ENCODE assay signal across 8 mouse cellular contexts in the genomic region with DNA sequence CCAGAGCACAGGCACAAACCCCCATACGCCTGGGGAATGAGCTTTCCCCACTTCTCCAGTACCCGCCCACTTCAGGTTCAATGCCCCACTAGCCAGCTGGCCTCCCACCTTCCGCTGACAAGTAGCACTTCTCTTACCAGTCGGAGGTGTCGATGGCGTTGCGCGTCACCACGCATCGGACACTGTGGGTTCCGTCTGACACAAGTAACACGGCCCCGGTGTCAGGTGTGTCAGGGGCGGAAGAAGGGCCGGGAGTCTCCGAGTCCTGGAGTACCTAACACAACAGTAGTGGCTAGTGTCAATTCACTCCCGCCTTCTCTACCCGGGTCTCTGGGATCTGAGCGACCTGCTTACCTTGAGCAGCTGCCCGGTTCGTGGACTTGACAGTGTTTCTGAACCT. TPM values are rescaled to one million over a fixed set of nuclear protein-coding genes. Genes with fewer than 3 reads are reported as not detected.
DNase-seq lines count a peak whose midpoint lies in the region; ATAC-seq lines count a peak whose summit lies in the region.
"Had no signal": no experiment of that assay in that cellular context is flagged by ENCODE, and none has a peak within 500 bp of the region (broad histone marks: within the 10 kb centered on the region; RNA-seq: fewer than 3 reads in every experiment).

No protein-coding gene starts in this region.

- no peaks in the 10 kb centered on the region for H3K9me3 ChIP-seq in neural tube, embryonic 11.5 days (ENCODE audit: control insufficient read depth, low read length)

- H3K4me3 ChIP-seq in neural tube, embryonic 11.5 days (ENCODE audit: low read depth, low read length), result peak overlapping the region; percentile 56
- H3K4me3 ChIP-seq in macrophage (ENCODE audit: inconsistent target), result peak overlapping the region; percentile 94

- DNase-seq in neural tube, embryonic 11.5 days (ENCODE audit: low spot score), result no peak
- DNase-seq in neural tube, embryonic 10.5 days (ENCODE audit: extremely low spot score, low spot score), result no peak
- peak; percentile 83 for DNase-seq in brain, adult 2 months (ENCODE audit: low read depth, low spot score)
- peak; percentile 70 to 80 for DNase-seq in frontal cortex, postnatal 36 days (ENCODE audit: low spot score in 2 of 2)
- DNase-seq in left cerebral cortex, adult 9 months (ENCODE audit: low spot score in 2 of 2), result peak; percentile 52 to 70
- peak; percentile 51 to 62 for DNase-seq in spleen, postnatal 14 days (ENCODE audit: low spot score in 2 of 2)

- H3K9ac ChIP-seq in neural tube, embryonic 11.5 days (ENCODE audit: low read length), result peak overlapping the region; percentile 62

- 0% methylated on average over 21 of the region's 21 CpGs for WGBS in neural tube, embryonic 11.5 days
- 0% methylated on average over 21 of the region's 21 CpGs for WGBS in macrophage (ENCODE audit: missing documents)

- H3K79me2 ChIP-seq in macrophage (ENCODE audit: inconsistent target), result peaks cover 6% of the 10 kb centered on the region; the same call in 1 of the 2 replicates

- H3K27ac ChIP-seq in neural tube, embryonic 11.5 days (ENCODE audit: low read depth, low read length), result no peak overlapping the region
- peak overlapping the region; percentile 88 for H3K27ac ChIP-seq in macrophage

- H3K27me3 ChIP-seq in neural tube, embryonic 11.5 days (ENCODE audit: control insufficient read depth, insufficient read depth, low read length), result no peaks in the 10 kb centered on the region

- H3K4me1 ChIP-seq in neural tube, embryonic 11.5 days (ENCODE audit: control insufficient read depth, insufficient read depth, low read length), result peaks cover 13% of the 10 kb centered on the region

- H3K36me3 ChIP-seq in neural tube, embryonic 11.5 days (ENCODE audit: control insufficient read depth, insufficient read depth, low read length), result peaks cover 16% of the 10 kb centered on the region
- peaks cover 12% of the 10 kb centered on the region; the same call in 1 of the 2 replicates for H3K36me3 ChIP-seq in macrophage (ENCODE audit: inconsistent target)

- H3K4me2 ChIP-seq in neural tube, embryonic 11.5 days (ENCODE audit: low read depth), result peak overlapping the region; percentile 90

- peak; percentile 33 for ATAC-seq in neural tube, embryonic 11.5 days (ENCODE audit: insufficient read depth, low FRiP score, low TSS enrichment)

RNA-seq across cellular contexts. Expression of a gene that starts 0.3 kb away (rescaled TPM):
- 74.3 and 76.7 TPM in 2 replicates for polyA plus RNA-seq in neural tube, embryonic 11.5 days (2014; fragmentation: Nextera tagmentation; extraction: Ambion mirVana)
- total RNA-seq in macrophage (2018; cell fraction: chromatin; rRNA removed), result 10 to 100 TPM in 20 of 26 experiments, 1 to 10 TPM in 6; 7.0 to 27.8 (median 15.8) TPM
- 10 to 100 TPM; 13.0 to 23.4 (median 16.7) TPM for total RNA-seq in macrophage (2018; cell fraction: cytosol; rRNA removed)
- total RNA-seq in macrophage (2018; cell fraction: nucleus; rRNA removed), result 10 to 100 TPM in 25 of 26 experiments, 1 to 10 TPM in 1; 8.5 to 28.5 (median 16.7) TPM
- 14.9 to 20.7 TPM (median 19.5 TPM) in 3 replicates for polyA plus RNA-seq in macrophage (2018)

RNA-seq across cellular contexts. Expression of a gene that starts 0.4 kb away (rescaled TPM):
- polyA plus RNA-seq in neural tube, embryonic 11.5 days (2014; fragmentation: Nextera tagmentation; extraction: Ambion mirVana), result 23.1 and 24.1 TPM in 2 replicates
- total RNA-seq in macrophage (2018; cell fraction: chromatin; rRNA removed), result 10 to 100 TPM in 4 of 26 experiments, 1 to 10 TPM in 15, under 1 TPM in 1, not detected in 6; 0.87 to 17.4 (median 3.9) TPM
- total RNA-seq in macrophage (2018; cell fraction: cytosol; rRNA removed), result 1 to 10 TPM; 1.8 to 9.4 (median 6.4) TPM
- total RNA-seq in macrophage (2018; cell fraction: nucleus; rRNA removed), result 10 to 100 TPM in 8 of 26 experiments, 1 to 10 TPM in 17, not detected in 1; 1.1 to 24.7 (median 6.9) TPM
- 2.9 to 8.1 TPM (median 6.1 TPM) in 3 replicates for polyA plus RNA-seq in macrophage (2018)

RNA-seq across cellular contexts. Expression of a gene that starts 6.9 kb away (rescaled TPM):
- polyA plus RNA-seq in neural tube, embryonic 11.5 days (2014; fragmentation: Nextera tagmentation; extraction: Ambion mirVana), result 0.20 TPM in 1 of 2 replicates, not detected in the other
- total RNA-seq in macrophage (2018; cell fraction: chromatin; rRNA removed), result not detected
- under 1 TPM in 2 of 26 experiments, not detected in 24; 0.11 to 0.15 TPM for total RNA-seq in macrophage (2018; cell fraction: cytosol; rRNA removed)
- not detected for total RNA-seq in macrophage (2018; cell fraction: nucleus; rRNA removed)
- polyA plus RNA-seq in macrophage (2018), result not detected in 3 replicates
- total RNA-seq: gastrocnemius, adult 8-10 months had no signal

RNA-seq across cellular contexts. Expression of a gene that starts 7.4 kb away (rescaled TPM):
- polyA plus RNA-seq in neural tube, embryonic 11.5 days (2014; fragmentation: Nextera tagmentation; extraction: Ambion mirVana), result 27.6 and 27.8 TPM in 2 replicates
- total RNA-seq in macrophage (2018; cell fraction: chromatin; rRNA removed), result 10 to 100 TPM in 7 of 26 experiments, 1 to 10 TPM in 19; 2.8 to 12.7 (median 6.9) TPM
- 1 to 10 TPM; 1.5 to 4.3 (median 2.9) TPM for total RNA-seq in macrophage (2018; cell fraction: cytosol; rRNA removed)
- total RNA-seq in macrophage (2018; cell fraction: nucleus; rRNA removed), result 10 to 100 TPM in 1 of 26 experiments, 1 to 10 TPM in 25; 2.4 to 24.0 (median 6.4) TPM
- 1.4 to 6.3 TPM (median 3.2 TPM) in 3 replicates for polyA plus RNA-seq in macrophage (2018)

RNA-seq across cellular contexts. Expression of a gene that starts 14.5 kb away (rescaled TPM):
- 4.6 and 5.0 TPM in 2 replicates for polyA plus RNA-seq in neural tube, embryonic 11.5 days (2014; fragmentation: Nextera tagmentation; extraction: Ambion mirVana)
- total RNA-seq in macrophage (2018; cell fraction: chromatin; rRNA removed), result 1 to 10 TPM in 11 of 26 experiments, under 1 TPM in 14, not detected in 1; 0.28 to 2.9 (median 0.86) TPM
- under 1 TPM in 17 of 26 experiments, not detected in 9; 0.03 to 0.10 (median 0.06) TPM for total RNA-seq in macrophage (2018; cell fraction: cytosol; rRNA removed)
- total RNA-seq in macrophage (2018; cell fraction: nucleus; rRNA removed), result 1 to 10 TPM in 5 of 26 experiments, under 1 TPM in 20, not detected in 1; 0.12 to 1.6 (median 0.60) TPM
- 0.13 TPM in 1 of 3 replicates, not detected in the others for polyA plus RNA-seq in macrophage (2018)
- total RNA-seq: gastrocnemius, adult 8-10 months had no signal

Comparison
In these comparisons a context has a peak if more than half of its experiments do, and no peak if none do; other contexts are left out.
1. DNase-seq: peak in brain, adult 2 months (single experiment), frontal cortex, postnatal 36 days (2 of 2), left cerebral cortex, adult 9 months (2 of 2) and spleen, postnatal 14 days (2 of 2); none in neural tube, embryonic 11.5 days (single experiment) and neural tube, embryonic 10.5 days (single experiment).